Mouse (Mus musculus) heart, postnatal 10 days (tissue): ENCODE measurements at regions not wholly inside any gene's neighbourhood (a gene's known extent, or its start where the extent isn't known, plus 50 kb on each side); places are given as distances from the start of the nearest gene placed in this dataset.

Source experiments
- DNase-seq, 2 experiments: peaks; one replicate each; pipeline ENCODE4 v3.0.0; 2021
- intact Hi-C: fragments of 180-260 bp; cut with DNase I; formaldehyde crosslinking; loops from one replicate; pipeline ENCODE4 v1.15.1; 2025

GRCm38 (mm10) chr5:75834766-75835555 lies 143.3 kb downstream of the Kdr start:
- DNase-seq: peak; percentile 48 to 50
- intact Hi-C loops: loop anchor here (2.0 to 5.0 kb wide), 2 partner anchors 20 to 188 kb away; no protein-coding TSS in a partner anchor

GRCm38 (mm10) chr5:75832341-75832740 lies 145.9 kb downstream of the Kdr start:
- intact Hi-C loops: no loop called here

GRCm38 (mm10) chr5:75829850-75830625 lies 148.2 kb downstream of the Kdr start:
- intact Hi-C loops: no loop called here
- peak; percentile 33 to 37 for DNase-seq

More at GRCm38 (mm10) chr5:75832341-75832740, 145.9 kb downstream of the Kdr start:
- no peak for DNase-seq

GRCm38 (mm10) chr5:75828332-75828731 lies 149.9 kb downstream of the Kdr start:
- no peak for DNase-seq
- intact Hi-C loops: no loop called here

GRCm38 (mm10) chr5:75826283-75827098 lies 151.8 kb downstream of the Kdr start:
- intact Hi-C loops: no loop called here

GRCm38 (mm10) chr5:75825576-75825975 lies 152.7 kb downstream of the Kdr start:
- intact Hi-C loops: no loop called here
- DNase-seq: no peak

More at GRCm38 (mm10) chr5:75826283-75827098, 151.8 kb downstream of the Kdr start:
- peak; percentile 46 to 47 for DNase-seq

- intact Hi-C loops: no loop called here
- DNase-seq: no peak
Measured at GRCm38 (mm10) chr5:75824660-75825059, 153.6 kb downstream of the Kdr start.

GRCm38 (mm10) chr5:75823646-75824045 lies 154.6 kb downstream of the Kdr start:
- DNase-seq: no peak
- intact Hi-C loops: no loop called here

- intact Hi-C loops: no loop called here
Measured at GRCm38 (mm10) chr5:75817396-75817795, 160.9 kb downstream of the Kdr start.

GRCm38 (mm10) chr5:75814393-75814984 lies 163.8 kb downstream of the Kdr start:
- intact Hi-C loops: loop anchor here (2.0 kb wide), 1 partner anchor 20 kb away; no protein-coding TSS in a partner anchor
- peak; percentile 35 to 46 for DNase-seq

More at GRCm38 (mm10) chr5:75817396-75817795, 160.9 kb downstream of the Kdr start:
- no peak for DNase-seq

- DNase-seq: no peak
- intact Hi-C loops: no loop called here
Measured at GRCm38 (mm10) chr5:75812686-75813085, 165.6 kb downstream of the Kdr start.

GRCm38 (mm10) chr5:75808551-75809332 lies 169.5 kb downstream of the Kdr start:
- intact Hi-C loops: no loop called here
- DNase-seq: no peak

GRCm38 (mm10) chr5:75805011-75805410 lies 173.2 kb downstream of the Kdr start:
- no peak for DNase-seq
- intact Hi-C loops: no loop called here

- intact Hi-C loops: no loop called here
Measured at GRCm38 (mm10) chr5:75804340-75804739, 173.9 kb downstream of the Kdr start.

GRCm38 (mm10) chr5:75803012-75803411 lies 175.2 kb downstream of the Kdr start:
- DNase-seq: no peak
- intact Hi-C loops: no loop called here

More at GRCm38 (mm10) chr5:75804340-75804739, 173.9 kb downstream of the Kdr start:
- DNase-seq: no peak

GRCm38 (mm10) chr5:75800040-75800989 lies 177.9 kb downstream of the Kdr start:
- intact Hi-C loops: no loop called here
- DNase-seq: no peak

GRCm38 (mm10) chr5:75799627-75800026 lies 178.6 kb downstream of the Kdr start:
- DNase-seq: no peak
- intact Hi-C loops: no loop called here

GRCm38 (mm10) chr5:75793184-75793583 lies 185.1 kb downstream of the Kdr start:
- intact Hi-C loops: no loop called here
- DNase-seq: no peak
